Mouse (Mus musculus): ENCODE measurements around the gene BC030870.
"Not testable (repeated sequence)": the region's sequence is repeated elsewhere in the genome, so short reads cannot be mapped to it uniquely, and the experiment has no call there.

BC030870 gene

GRCm38 (mm10) chr8:65129199-65129788 is at the start of gene BC030870:
Gene BC030870 (minus strand): TSS chr8:65129563.
- in situ Hi-C loops (cut with MboI, MseI) = no loop called here

GRCm38 (mm10) chr8:65174746-65175476 is 45.5 kb upstream of the BC030870 start:
- in situ Hi-C loops (cut with MboI, MseI) = no loop called here

GRCm38 (mm10) chr8:65169184-65169583 is 39.8 kb upstream of the BC030870 start:
- in situ Hi-C loops (cut with MboI, MseI) = no loop called here

- in situ Hi-C loops (cut with MboI, MseI) = not testable (repeated sequence)
These were observed 31.3 kb upstream of the BC030870 start for GRCm38 (mm10) chr8:65160676-65161075.

- in situ Hi-C loops (cut with MboI, MseI) = no loop called here
These were observed 29.9 kb upstream of the BC030870 start for GRCm38 (mm10) chr8:65159096-65159748.

- in situ Hi-C loops (cut with MboI, MseI) = no loop called here
These were observed 28.5 kb upstream of the BC030870 start for GRCm38 (mm10) chr8:65157901-65158300.

- in situ Hi-C loops (cut with MboI, MseI) = loop anchor here in 1 of 2 experiments (5.0 kb wide), 1 partner anchor 1303 kb away; no protein-coding TSS in a partner anchor
These were observed 9.6 kb upstream of the BC030870 start for GRCm38 (mm10) chr8:65138830-65139466.

- in situ Hi-C loops (cut with MboI, MseI) = no loop called here
These were observed 2.9 kb downstream of the BC030870 start for GRCm38 (mm10) chr8:65126454-65126853.

- in situ Hi-C loops (cut with MboI, MseI) = no loop called here
These were observed 3.3 kb downstream of the BC030870 start for GRCm38 (mm10) chr8:65126014-65126413.

- in situ Hi-C loops (cut with MboI, MseI) = no loop called here
These were observed 17.3 kb downstream of the BC030870 start for GRCm38 (mm10) chr8:65112092-65112491.

- in situ Hi-C loops (cut with MboI, MseI) = no loop called here
These were observed 19.1 kb downstream of the BC030870 start for GRCm38 (mm10) chr8:65110285-65110691.

GRCm38 (mm10) chr8:65108936-65109335 is 20.4 kb downstream of the BC030870 start:
- in situ Hi-C loops (cut with MboI, MseI) = loop anchor here in 1 of 2 experiments (5.0 kb wide), 1 partner anchor 142 kb away; no protein-coding TSS in a partner anchor

- in situ Hi-C loops (cut with MboI, MseI) = loop anchor here in 1 of 2 experiments (5.0 kb wide), 1 partner anchor 141 kb away; no protein-coding TSS in a partner anchor
These were observed 21.2 kb downstream of the BC030870 start for GRCm38 (mm10) chr8:65107936-65108718.

- in situ Hi-C loops (cut with MboI, MseI) = no loop called here
These were observed 25.3 kb downstream of the BC030870 start for GRCm38 (mm10) chr8:65104041-65104440.

- in situ Hi-C loops (cut with MboI, MseI) = no loop called here
These were observed 25.7 kb downstream of the BC030870 start for GRCm38 (mm10) chr8:65103632-65104031.

- in situ Hi-C loops (cut with MboI, MseI) = no loop called here
These were observed 29.6 kb downstream of the BC030870 start for GRCm38 (mm10) chr8:65099735-65100134.

GRCm38 (mm10) chr8:65097760-65098415 is 31.5 kb downstream of the BC030870 start:
- in situ Hi-C loops (cut with MboI, MseI) = no loop called here

GRCm38 (mm10) chr8:65089781-65090180 is 39.6 kb downstream of the BC030870 start:
- in situ Hi-C loops (cut with MboI, MseI) = loop anchor here in 1 of 2 experiments (5.0 kb wide), 1 partner anchor 558 kb away; no protein-coding TSS in a partner anchor

GRCm38 (mm10) chr8:65088120-65088519 is 41.2 kb downstream of the BC030870 start:
- in situ Hi-C loops (cut with MboI, MseI) = no loop called here

- in situ Hi-C loops (cut with MboI, MseI) = no loop called here
These were observed 41.7 kb downstream of the BC030870 start for GRCm38 (mm10) chr8:65087711-65088110.
